Mouse (Mus musculus): ENCODE results near the gene Nr5a1. TPM values are rescaled to one million over a fixed set of nuclear protein-coding genes. Genes with fewer than 3 reads are reported as not detected.

Gene Nr5a1
- total RNA-seq, 2 experiments from 2014 or later: not detected

- no peak overlapping the region for H3K4me3 ChIP-seq
- TF ChIP-seq CTCF (conservative IDR thresholded peaks at IDR 0.05): no peak
- no peak for DNase-seq (ENCODE audit: low spot score in 2 of 2)
- H3K27ac ChIP-seq: no peak overlapping the region
These were observed 60.6 kb downstream of the Nr5a1 start for GRCm38 (mm10) chr2:38653694-38654093.

GRCm38 (mm10) chr2:38653293-38653619 is 61.1 kb downstream of the Nr5a1 start:
- TF ChIP-seq CTCF (conservative IDR thresholded peaks at IDR 0.05): no peak
- DNase-seq (ENCODE audit: low spot score in 2 of 2): no peak
- H3K4me3 ChIP-seq: no peak overlapping the region
- no peak overlapping the region for H3K27ac ChIP-seq

- DNase-seq (ENCODE audit: low spot score in 2 of 2): no peak
- Histone ChIP-seq H3K4me3 (no peak overlapping the region), H3K27ac (no peak overlapping the region)
- no peak for TF ChIP-seq CTCF (conservative IDR thresholded peaks at IDR 0.05)
These were observed 61.6 kb downstream of the Nr5a1 start for GRCm38 (mm10) chr2:38652565-38653292.

GRCm38 (mm10) chr2:38652098-38652497 is 62.2 kb downstream of the Nr5a1 start:
- TF ChIP-seq CTCF (conservative IDR thresholded peaks at IDR 0.05): no peak
- Histone ChIP-seq H3K4me3 (no peak overlapping the region), H3K27ac (no peak overlapping the region)
- no peak for DNase-seq (ENCODE audit: low spot score in 2 of 2)

GRCm38 (mm10) chr2:38650340-38650739 is 64.0 kb downstream of the Nr5a1 start:
- TF ChIP-seq CTCF (conservative IDR thresholded peaks at IDR 0.05): no peak; the same call in 1 of the 2 replicates
- Histone ChIP-seq H3K4me3 (no peak overlapping the region), H3K27ac (no peak overlapping the region)
- no peak for DNase-seq (ENCODE audit: low spot score in 2 of 2)

- DNase-seq (ENCODE audit: low spot score in 2 of 2): no peak
- no peak overlapping the region for H3K4me3 ChIP-seq
- no peak for TF ChIP-seq CTCF (conservative IDR thresholded peaks at IDR 0.05)
- peak overlapping the region; percentile 86 for H3K27ac ChIP-seq
These were observed 66.7 kb downstream of the Nr5a1 start for GRCm38 (mm10) chr2:38647661-38648060.

- Histone ChIP-seq H3K27ac (peak overlapping the region; percentile 86), H3K4me3 (no peak overlapping the region)
- TF ChIP-seq CTCF (conservative IDR thresholded peaks at IDR 0.05): no peak
- peak; percentile 55 to 61 for DNase-seq (ENCODE audit: low spot score in 2 of 2)
These were observed 67.1 kb downstream of the Nr5a1 start for GRCm38 (mm10) chr2:38647201-38647606.

- TF ChIP-seq CTCF (conservative IDR thresholded peaks at IDR 0.05): peak; percentile 82
- H3K27ac ChIP-seq: peak overlapping the region; percentile 49
- no peak overlapping the region for H3K4me3 ChIP-seq
- DNase-seq (ENCODE audit: low spot score in 2 of 2): peak; percentile 66 to 70
These were observed 68.4 kb downstream of the Nr5a1 start for GRCm38 (mm10) chr2:38645936-38646335.

GRCm38 (mm10) chr2:38643625-38644427 is 70.5 kb downstream of the Nr5a1 start, which contains the start of gene Psmb7:
Gene Psmb7 (minus strand): TSS chr2:38644087.
- peak within 1 kb of the TSS; percentile 73 for H3K4me3 ChIP-seq
- peak within 1 kb of the TSS; percentile 85 for H3K27ac ChIP-seq
- TF ChIP-seq CTCF (conservative IDR thresholded peaks at IDR 0.05): no peak
- peak; percentile 82 to 88 for DNase-seq (ENCODE audit: low spot score in 2 of 2)

Other genes starting within 250 kb of the Nr5a1 start
- 10 to 100 TPM; 41.6 to 44.8 TPM for gene Nek6, start 202.9 kb downstream of the Nr5a1 start, total RNA-seq (2021)
- gene Psmb7, start 70.5 kb downstream of the Nr5a1 start, total RNA-seq (2021): 100 to 1,000 TPM; 186 to 198 TPM
- 1 to 10 TPM; 5.6 to 7.0 TPM for gene Nr6a1, start 213.1 kb upstream of the Nr5a1 start, total RNA-seq (2021)
- gene Olfml2a, start 217.4 kb upstream of the Nr5a1 start, total RNA-seq (2021): 1 to 10 TPM; 1.3 to 1.5 TPM